Mouse (Mus musculus) T-helper 17 cell (primary cell): ENCODE measurements around the gene Zdhhc13.

ENCODE experiments used
- in situ Hi-C, 2 experiments: fragments of 300-600 bp; cut with MboI, MseI; formaldehyde crosslinking; loops; 1 replicate in 1 of 2; 2 replicates in 1 of 2; pipeline ENCODE4 v1.15.1; 2025; ENCODE audit warnings: high pct_unique_total_duplicates in 2 of 2

Gene Zdhhc13

GRCm38 (mm10) chr7:48870579-48871180 lies 81.9 kb downstream of the Zdhhc13 start:
- in situ Hi-C loops, result loop anchor here (5.0 to 10.0 kb wide), 2 partner anchors 73 to 1966 kb away; no protein-coding TSS in a partner anchor

DNA sequence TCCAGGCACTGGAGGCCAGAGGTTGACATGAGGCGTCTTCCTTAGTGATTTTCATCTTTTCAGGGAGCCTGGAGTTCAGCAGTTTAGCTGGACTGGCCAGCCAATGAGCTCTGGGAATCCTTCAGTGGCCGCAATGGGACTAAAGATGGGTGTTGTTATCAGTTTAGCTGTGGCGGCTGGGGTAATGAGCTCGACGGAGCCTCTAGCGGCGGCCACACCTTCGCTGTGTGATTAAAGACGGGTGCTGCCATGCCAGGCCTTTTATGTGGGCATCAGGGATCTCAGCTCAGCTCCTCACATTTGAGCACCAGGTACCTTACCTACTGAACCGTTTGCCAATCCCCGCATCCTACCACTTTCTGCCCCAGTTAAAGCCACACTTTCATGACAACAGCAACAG lies 82.5 kb downstream of the Zdhhc13 start:
- in situ Hi-C loops, result loop anchor here (5.0 to 10.0 kb wide), 2 partner anchors 74 to 1966 kb away; no protein-coding TSS in a partner anchor

GRCm38 (mm10) chr7:48875096-48875495 lies 86.3 kb downstream of the Zdhhc13 start:
- in situ Hi-C loops, result loop anchor here in 1 of 2 experiments (5.0 to 25.0 kb wide), 3 partner anchors 128 to 1970 kb away; no protein-coding TSS in a partner anchor

GRCm38 (mm10) chr7:48876526-48876925 lies 87.7 kb downstream of the Zdhhc13 start:
- in situ Hi-C loops, result loop anchor here in 1 of 2 experiments (5.0 to 25.0 kb wide), 3 partner anchors 129 to 1972 kb away; no protein-coding TSS in a partner anchor
